Mouse (Mus musculus) bone marrow, adult 2 months (tissue): Measurements from ENCODE around the gene Hist1h4a. TPM values are rescaled to one million over a fixed set of nuclear protein-coding genes. Genes with fewer than 3 reads are reported as not detected.

ENCODE experiments used
- H3K27ac ChIP-seq: fragments of 200-500 bp; 2 replicates; pipeline ENCODE4 v1.5.1; 2012; ENCODE audit warnings: low read depth, mild to moderate bottlenecking, control low read depth, inconsistent platforms, low read length; ENCODE audit not compliant: control insufficient read depth, poor library complexity, insufficient read depth
- H3K4me1 ChIP-seq: fragments of 200-500 bp; 2 replicates; pipeline ENCODE4 v1.6.1; 2011; ENCODE audit warnings: low read length; ENCODE audit not compliant: control insufficient read depth, insufficient read depth
- H3K4me3 ChIP-seq: fragments of 200-500 bp; replicated peaks from 2 replicates; pipeline ENCODE3; 2011; ENCODE audit warnings: mild to moderate bottlenecking, low read depth, low read length, control low read depth; ENCODE audit not compliant: control insufficient read depth
- CTCF ChIP-seq: fragments of 200-500 bp; IDR thresholded peaks from 2 replicates; pipeline ENCODE4 v1.5.1; 2011; ENCODE audit warnings: low read length, control low read depth; ENCODE audit not compliant: control insufficient read depth, insufficient read depth
- POLR2A ChIP-seq: fragments of 200-500 bp; IDR thresholded peaks from 2 replicates; pipeline ENCODE4 v1.6.1; 2011; ENCODE audit warnings: low read depth, mild to moderate bottlenecking, control low read depth, low read length, borderline replicate concordance; ENCODE audit not compliant: control insufficient read depth
- WGBS: fragments of 180-500 bp; shearing (Covaris S2); methylation state at CpG from one replicate; pipeline ENCODE4 v1.1.7; 2018; 5-methylcytosine and 5-hydroxymethylcytosine counted together
- polyA plus RNA-seq: library from polyadenylated mRNA; stranded (reverse); fragments of >200 nt; gene quantifications from 2 replicates; pipeline ENCODE4 v1.2.4, GENCODE M21; 2011; ENCODE audit warnings: low replicate concordance; ENCODE audit not compliant: missing spikeins, insufficient read depth, insufficient read length

Hist1h4a gene
- polyA plus RNA-seq, 1 experiment: 98.3 TPM

DNA sequence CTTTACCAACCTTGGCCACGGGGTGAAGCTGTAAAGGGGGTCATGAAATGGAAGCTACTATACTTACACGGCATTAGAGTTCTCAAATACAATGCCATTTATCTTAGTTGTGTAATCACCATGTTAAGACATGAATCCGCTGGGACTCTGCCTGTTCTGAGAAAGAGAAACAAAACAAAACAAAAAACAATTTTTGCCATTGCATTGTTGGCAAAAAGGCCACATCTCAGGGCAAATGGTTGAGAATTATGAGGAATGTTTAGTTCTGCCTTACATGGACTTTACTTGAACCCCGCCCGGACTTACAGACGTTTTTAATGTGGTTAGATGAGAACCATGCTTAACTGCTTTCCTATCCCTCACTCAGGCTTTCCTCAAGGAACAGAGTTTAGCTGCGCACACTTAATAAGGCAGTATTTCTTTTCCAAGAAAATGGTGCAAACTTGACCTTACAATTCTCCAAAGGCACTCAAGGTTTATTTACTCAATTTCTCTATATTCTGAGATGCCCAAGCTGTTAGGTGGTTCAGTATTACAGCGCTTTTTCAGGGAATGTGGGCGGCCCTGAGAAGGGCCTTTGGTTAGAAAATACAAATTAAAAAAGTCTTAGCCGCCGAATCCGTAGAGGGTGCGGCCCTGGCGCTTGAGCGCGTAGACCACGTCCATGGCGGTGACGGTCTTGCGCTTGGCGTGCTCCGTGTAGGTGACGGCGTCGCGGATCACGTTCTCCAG is 624 bp downstream of the Hist1h4a start:
- TF ChIP-seq POLR2A (no peak), CTCF (no peak)
- peaks cover 2% of the 10 kb centered on the region; the same call in 1 of the 2 replicates for H3K4me1 ChIP-seq
- H3K27ac ChIP-seq: peak overlapping the region; percentile 99
- H3K4me3 ChIP-seq: peak overlapping the region; percentile 49
- under 1% methylated on average over 23 of the region's 27 CpGs for WGBS

- H3K27ac ChIP-seq: peak overlapping the region; percentile 56; the same call in 1 of the 2 replicates
- H3K4me3 ChIP-seq: peak overlapping the region; percentile 3
- peaks cover 2% of the 10 kb centered on the region; the same call in 1 of the 2 replicates for H3K4me1 ChIP-seq
- 38% methylated on average over 1 of the region's 1 CpGs for WGBS
- TF ChIP-seq CTCF (no peak), POLR2A (no peak)
Measured at GRCm38 (mm10) chr13:23759916-23760239, 1.2 kb downstream of the Hist1h4a start.

DNA sequence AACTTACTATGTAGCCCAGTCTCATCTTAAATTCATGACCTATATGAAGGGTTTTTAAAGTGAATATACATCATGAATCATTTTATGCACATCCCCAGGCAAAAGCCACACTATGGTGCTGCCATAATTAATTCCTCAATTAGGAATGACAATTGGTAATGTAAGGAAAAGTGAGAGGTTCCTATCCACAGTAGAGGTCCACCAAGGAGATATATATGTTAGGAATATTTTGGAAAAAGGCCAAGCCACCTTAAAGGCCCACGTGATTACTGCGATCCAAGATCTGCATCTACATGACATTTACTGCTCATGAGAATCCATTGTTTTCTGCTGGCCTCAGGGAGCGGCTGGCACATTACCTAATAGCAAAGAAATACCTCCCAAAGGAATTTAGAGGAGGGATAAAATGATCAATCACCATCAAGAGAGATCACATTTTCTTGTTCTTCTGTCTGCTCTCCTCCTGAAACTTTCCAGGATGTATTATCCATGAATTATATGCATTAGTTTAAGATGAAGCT is 1.7 kb downstream of the Hist1h4a start:
- Histone ChIP-seq H3K4me3 (no peak overlapping the region), H3K27ac (no peak overlapping the region), H3K4me1 (peaks cover 2% of the 10 kb centered on the region; the same call in 1 of the 2 replicates)
- 90% methylated on average over 3 of the region's 3 CpGs for WGBS
- no peak for TF ChIP-seq CTCF
- no peak for TF ChIP-seq POLR2A

- Histone ChIP-seq H3K27ac (no peak overlapping the region), H3K4me3 (no peak overlapping the region), H3K4me1 (peaks cover 2% of the 10 kb centered on the region; the same call in 1 of the 2 replicates)
- no peak for TF ChIP-seq POLR2A
- 40% methylated on average over 3 of the region's 3 CpGs for WGBS
Measured at GRCm38 (mm10) chr13:23757921-23758320, 3.1 kb downstream of the Hist1h4a start.

- TF ChIP-seq POLR2A (peak; percentile 94; the same call in 1 of the 2 replicates), CTCF (no peak)
- peak overlapping the region; percentile 98 for H3K27ac ChIP-seq
- peak overlapping the region; percentile 49 for H3K4me3 ChIP-seq
- peaks cover 2% of the 10 kb centered on the region; the same call in 1 of the 2 replicates for H3K4me1 ChIP-seq
- under 1% methylated on average over 19 of the region's 23 CpGs for WGBS
Measured at GRCm38 (mm10) chr13:23757211-23757773, 3.7 kb downstream of the Hist1h4a start.

DNA sequence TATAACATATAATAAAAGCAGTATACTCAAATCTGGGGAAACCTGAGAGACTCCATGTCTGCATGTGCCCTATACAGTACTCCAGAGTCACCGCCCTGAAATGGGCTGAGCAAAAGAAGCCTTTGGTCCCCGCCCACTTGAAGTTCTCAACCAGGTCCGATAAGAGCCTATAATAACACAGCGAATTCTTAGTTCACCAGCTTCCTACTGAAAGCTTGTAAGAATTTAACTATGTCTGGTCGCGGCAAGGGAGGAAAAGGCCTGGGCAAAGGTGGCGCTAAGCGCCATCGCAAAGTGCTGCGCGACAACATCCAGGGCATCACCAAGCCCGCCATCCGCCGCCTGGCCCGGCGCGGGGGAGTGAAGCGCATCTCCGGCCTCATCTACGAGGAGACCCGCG is 4.2 kb downstream of the Hist1h4a start, which contains the start of gene Hist1h4b:
Gene Hist1h4b (plus strand): TSS at position 224 of the 400 bp plus-strand sequence.
- WGBS: 0% methylated on average over 22 of the region's 22 CpGs
- peak within 1 kb of the TSS; percentile 49 for H3K4me3 ChIP-seq
- H3K27ac ChIP-seq: peak within 1 kb of the TSS; percentile 98
- H3K4me1 ChIP-seq: peaks cover 2% of the 10 kb centered on the region; the same call in 1 of the 2 replicates
- TF ChIP-seq POLR2A: peak; percentile 99
- no peak for TF ChIP-seq CTCF

DNA sequence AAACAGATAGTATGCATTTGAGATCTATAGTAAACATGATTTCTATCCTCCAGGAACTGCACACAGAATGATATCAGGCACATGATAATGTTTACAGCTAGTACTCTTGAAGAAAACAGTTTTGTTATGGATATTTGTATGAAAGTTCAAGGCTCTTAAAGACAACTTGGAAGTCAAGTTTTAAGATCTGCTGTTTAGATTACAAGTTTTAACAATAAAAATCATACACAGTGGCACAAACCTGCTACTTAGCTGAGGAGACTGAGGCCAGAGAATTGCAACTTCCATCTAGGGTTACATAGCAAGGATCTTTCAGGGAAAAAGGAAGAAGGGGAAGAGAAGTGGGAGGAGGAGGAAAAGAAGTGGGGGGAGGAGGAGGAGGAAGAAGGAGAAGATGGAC is 6.0 kb downstream of the Hist1h4a start:
- Histone ChIP-seq H3K4me3 (no peak overlapping the region), H3K4me1 (peaks cover 2% of the 10 kb centered on the region; the same call in 1 of the 2 replicates), H3K27ac (no peak overlapping the region)
- TF ChIP-seq CTCF (no peak), POLR2A (no peak)

DNA sequence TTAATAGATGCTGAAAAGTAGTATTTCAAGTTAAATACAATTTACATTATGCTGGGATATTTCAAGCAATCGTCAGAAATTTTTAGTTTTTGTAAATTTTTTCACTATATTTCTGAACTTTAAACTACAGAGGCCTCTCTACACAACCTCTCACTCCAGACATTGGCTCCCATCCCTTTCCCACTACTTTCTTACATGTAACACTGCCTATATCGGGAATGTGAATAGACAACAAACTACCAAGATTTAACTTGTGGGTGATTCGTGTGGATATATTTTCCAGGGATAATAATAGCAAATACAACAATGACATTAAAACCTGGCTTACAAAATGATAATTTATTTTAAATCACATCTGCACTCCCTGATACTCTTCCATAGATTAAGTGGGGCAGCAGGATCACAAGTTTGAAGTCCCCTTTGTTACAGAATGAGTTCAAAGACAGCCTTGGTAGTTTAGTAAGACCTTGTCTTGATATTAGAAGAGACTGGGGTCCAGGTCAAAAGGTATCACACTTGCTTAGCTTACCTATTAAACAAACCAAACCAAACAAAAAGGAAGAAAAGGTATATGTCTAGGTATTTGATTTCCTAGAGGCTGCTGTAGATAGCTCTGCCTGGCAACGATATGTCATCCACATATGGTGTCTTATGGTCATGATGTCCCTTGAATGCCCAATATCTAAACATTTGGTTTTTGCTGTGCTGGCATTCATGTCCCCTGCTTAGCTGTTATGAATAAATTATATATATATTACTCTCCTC is 7.5 kb downstream of the Hist1h4a start:
- Histone ChIP-seq H3K4me1 (peaks cover 2% of the 10 kb centered on the region; the same call in 1 of the 2 replicates), H3K4me3 (no peak overlapping the region), H3K27ac (no peak overlapping the region)
- WGBS: 59% methylated on average over 4 of the region's 4 CpGs
- TF ChIP-seq POLR2A: no peak
- no peak for TF ChIP-seq CTCF
